Mouse (Mus musculus): Measurements from ENCODE around the gene C130026I21Rik. TPM values are rescaled to one million over a fixed set of nuclear protein-coding genes. Genes with fewer than 3 reads are reported as not detected.

Gene C130026I21Rik
- polyA plus RNA-seq, 1 experiment from 2014 or later: 0.26 TPM

- 94% methylated on average over 3 of the region's 3 CpGs for WGBS
- Histone ChIP-seq H3K27ac (ENCODE audit: low read length) (no peak overlapping the region), H3K9me3 (replicated peaks; ENCODE audit: control insufficient read depth, low read length, poor library complexity, severe bottlenecking) (no peaks in the 10 kb centered on the region), H3K9ac (ENCODE audit: low read depth, low read length) (no peak overlapping the region), H3K4me1 (ENCODE audit: control insufficient read depth, insufficient read depth, low read length) (no peaks in the 10 kb centered on the region), H3K36me3 (ENCODE audit: control insufficient read depth, insufficient read depth, low read length) (no peaks in the 10 kb centered on the region), H3K27me3 (ENCODE audit: control insufficient read depth, insufficient read depth, low read depth, low read length) (no peaks in the 10 kb centered on the region), H3K4me3 (ENCODE audit: low read depth, low read length) (no peak overlapping the region), H3K4me2 (ENCODE audit: low read length) (no peak overlapping the region)
- no peak for ATAC-seq
Observed at GRCm38 (mm10) chr1:84945950-84946349, 324.4 kb downstream of the C130026I21Rik start.

DNA sequence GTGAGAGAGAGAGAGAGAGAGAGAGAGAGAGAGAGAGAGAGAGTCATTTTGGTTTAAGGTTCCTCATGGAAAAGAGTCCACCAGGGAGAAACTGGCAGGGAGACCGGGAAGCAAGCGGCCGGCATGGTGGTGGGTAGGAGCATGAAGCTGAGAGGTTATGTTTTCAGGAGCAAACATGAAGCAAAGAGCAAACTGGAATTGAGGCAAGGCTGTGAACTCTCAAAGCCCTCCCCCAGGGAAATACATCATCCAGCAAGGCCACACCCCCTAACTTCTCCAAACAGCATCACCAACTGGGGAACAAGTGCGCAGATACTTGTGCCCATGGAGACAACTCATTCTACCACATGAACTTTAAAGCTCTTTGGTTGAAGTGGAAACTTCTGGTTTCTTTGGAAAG, 326.8 kb downstream of the C130026I21Rik start:
- no peaks in the 10 kb centered on the region for H3K9me3 ChIP-seq (replicated peaks; ENCODE audit: control insufficient read depth, low read length, poor library complexity, severe bottlenecking)
- no peak overlapping the region for H3K27ac ChIP-seq (ENCODE audit: low read length)
- no peak overlapping the region for H3K4me2 ChIP-seq (ENCODE audit: low read length)
- no peaks in the 10 kb centered on the region for H3K36me3 ChIP-seq (ENCODE audit: control insufficient read depth, insufficient read depth, low read length)
- WGBS: 96% methylated on average over 4 of the region's 4 CpGs
- ATAC-seq: no peak
- no peaks in the 10 kb centered on the region for H3K4me1 ChIP-seq (ENCODE audit: control insufficient read depth, insufficient read depth, low read length)
- H3K4me3 ChIP-seq (ENCODE audit: low read depth, low read length): no peak overlapping the region
- no peaks in the 10 kb centered on the region for H3K27me3 ChIP-seq (ENCODE audit: control insufficient read depth, insufficient read depth, low read depth, low read length)
- H3K9ac ChIP-seq (ENCODE audit: low read depth, low read length): no peak overlapping the region

Small RNA genes lying within 50 kb of the gene (microRNA-seq; reads per million reads assigned to microRNA genes)
- not detected for gene Gm27907

Other genes with a start within 250 kb of the C130026I21Rik start
- gene Gm10553, start 170.4 kb downstream of the C130026I21Rik start, polyA plus RNA-seq (2015; fragmentation: Nextera tagmentation; extraction: Ambion mirVana): not detected in 2 replicates
- gene A530032D15Rik, start 160.7 kb downstream of the C130026I21Rik start, polyA plus RNA-seq (2015; fragmentation: Nextera tagmentation; extraction: Ambion mirVana): not detected in 2 replicates